Mouse (Mus musculus): ENCODE measurements around the gene Ndrg3. TPM values are rescaled to one million over a fixed set of nuclear protein-coding genes. Genes with fewer than 3 reads are reported as not detected.

Gene Ndrg3
- polyA plus RNA-seq, 1 experiment: 30.0 TPM

GRCm38 (mm10) chr2:156899184-156899583 lies 92.7 kb downstream of the Ndrg3 start:
- DNase-seq (ENCODE audit: low read depth in 1 of 2, low spot score in 2 of 2): no peak
- Histone ChIP-seq H3K4me3 (ENCODE audit: extremely low read depth, insufficient read depth, insufficient read length) (no peak overlapping the region), H3K27me3 (ENCODE audit: control insufficient read depth, insufficient read depth, low read length) (no peaks in the 10 kb centered on the region), H3K27ac (ENCODE audit: insufficient read depth, low read length) (no peak overlapping the region), H3K36me3 (ENCODE audit: control insufficient read depth, insufficient read depth, low read length) (no peaks in the 10 kb centered on the region), H3K4me1 (ENCODE audit: control insufficient read depth, insufficient read depth, insufficient read length) (no peaks in the 10 kb centered on the region)
- TF ChIP-seq CTCF (IDR thresholded peaks at IDR 0.05; ENCODE audit: extremely low read depth, insufficient read depth, insufficient read length, insufficient replicate concordance) (no peak), POLR2A (IDR thresholded peaks at IDR 0.05; ENCODE audit: low read depth, low read length) (no peak)
- WGBS: 87% methylated on average over 4 of the region's 4 CpGs

GRCm38 (mm10) chr2:156898374-156898773 lies 93.5 kb downstream of the Ndrg3 start:
- DNase-seq (ENCODE audit: low read depth in 1 of 2, low spot score in 2 of 2): no peak
- no peaks in the 10 kb centered on the region for H3K4me1 ChIP-seq (ENCODE audit: control insufficient read depth, insufficient read depth, insufficient read length)
- 48% methylated on average over 4 of the region's 4 CpGs for WGBS
- H3K4me3 ChIP-seq (ENCODE audit: extremely low read depth, insufficient read depth, insufficient read length): no peak overlapping the region
- H3K27me3 ChIP-seq (ENCODE audit: control insufficient read depth, insufficient read depth, low read length): no peaks in the 10 kb centered on the region
- H3K36me3 ChIP-seq (ENCODE audit: control insufficient read depth, insufficient read depth, low read length): no peaks in the 10 kb centered on the region
- no peak for TF ChIP-seq POLR2A (IDR thresholded peaks at IDR 0.05; ENCODE audit: low read depth, low read length)
- H3K27ac ChIP-seq (ENCODE audit: insufficient read depth, low read length): no peak overlapping the region

GRCm38 (mm10) chr2:156897034-156897433 lies 94.8 kb downstream of the Ndrg3 start:
- Histone ChIP-seq H3K4me1 (ENCODE audit: control insufficient read depth, insufficient read depth, insufficient read length) (no peaks in the 10 kb centered on the region), H3K4me3 (ENCODE audit: extremely low read depth, insufficient read depth, insufficient read length) (no peak overlapping the region), H3K27me3 (ENCODE audit: control insufficient read depth, insufficient read depth, low read length) (no peaks in the 10 kb centered on the region), H3K36me3 (ENCODE audit: control insufficient read depth, insufficient read depth, low read length) (no peaks in the 10 kb centered on the region), H3K27ac (ENCODE audit: insufficient read depth, low read length) (no peak overlapping the region)
- TF ChIP-seq CTCF (IDR thresholded peaks at IDR 0.05; ENCODE audit: extremely low read depth, insufficient read depth, insufficient read length, insufficient replicate concordance) (no peak), POLR2A (IDR thresholded peaks at IDR 0.05; ENCODE audit: low read depth, low read length) (no peak)
- WGBS: 87% methylated on average over 9 of the region's 9 CpGs
- DNase-seq (ENCODE audit: low read depth in 1 of 2, low spot score in 2 of 2): no peak

- DNase-seq (ENCODE audit: low read depth in 1 of 2, low spot score in 2 of 2): no peak
- TF ChIP-seq POLR2A (IDR thresholded peaks at IDR 0.05; ENCODE audit: low read depth, low read length) (no peak), CTCF (IDR thresholded peaks at IDR 0.05; ENCODE audit: extremely low read depth, insufficient read depth, insufficient read length, insufficient replicate concordance) (no peak)
- no peaks in the 10 kb centered on the region for H3K4me1 ChIP-seq (ENCODE audit: control insufficient read depth, insufficient read depth, insufficient read length)
- WGBS: 65% methylated on average over 9 of the region's 9 CpGs
- no peak overlapping the region for H3K4me3 ChIP-seq (ENCODE audit: extremely low read depth, insufficient read depth, insufficient read length)
- H3K27me3 ChIP-seq (ENCODE audit: control insufficient read depth, insufficient read depth, low read length): no peaks in the 10 kb centered on the region
- H3K36me3 ChIP-seq (ENCODE audit: control insufficient read depth, insufficient read depth, low read length): no peaks in the 10 kb centered on the region
- no peak overlapping the region for H3K27ac ChIP-seq (ENCODE audit: insufficient read depth, low read length)
Observed at GRCm38 (mm10) chr2:156896384-156896914, 95.4 kb downstream of the Ndrg3 start.

GRCm38 (mm10) chr2:156894496-156895265 lies 97.2 kb downstream of the Ndrg3 start:
- WGBS: 81% methylated on average over 15 of the region's 15 CpGs
- Histone ChIP-seq H3K4me3 (ENCODE audit: extremely low read depth, insufficient read depth, insufficient read length) (no peak overlapping the region), H3K36me3 (ENCODE audit: control insufficient read depth, insufficient read depth, low read length) (no peaks in the 10 kb centered on the region), H3K27ac (ENCODE audit: insufficient read depth, low read length) (no peak overlapping the region), H3K27me3 (ENCODE audit: control insufficient read depth, insufficient read depth, low read length) (no peaks in the 10 kb centered on the region), H3K4me1 (ENCODE audit: control insufficient read depth, insufficient read depth, insufficient read length) (no peaks in the 10 kb centered on the region)
- no peak for DNase-seq (ENCODE audit: low read depth in 1 of 2, low spot score in 2 of 2)
- TF ChIP-seq POLR2A (IDR thresholded peaks at IDR 0.05; ENCODE audit: low read depth, low read length) (no peak), CTCF (IDR thresholded peaks at IDR 0.05; ENCODE audit: extremely low read depth, insufficient read depth, insufficient read length, insufficient replicate concordance) (no peak)

GRCm38 (mm10) chr2:156892821-156893220 lies 99.0 kb downstream of the Ndrg3 start:
- Histone ChIP-seq H3K27me3 (ENCODE audit: control insufficient read depth, insufficient read depth, low read length) (no peaks in the 10 kb centered on the region), H3K4me3 (ENCODE audit: extremely low read depth, insufficient read depth, insufficient read length) (no peak overlapping the region), H3K36me3 (ENCODE audit: control insufficient read depth, insufficient read depth, low read length) (no peaks in the 10 kb centered on the region), H3K27ac (ENCODE audit: insufficient read depth, low read length) (no peak overlapping the region), H3K4me1 (ENCODE audit: control insufficient read depth, insufficient read depth, insufficient read length) (no peaks in the 10 kb centered on the region)
- no peak for DNase-seq (ENCODE audit: low read depth in 1 of 2, low spot score in 2 of 2)
- no peak for TF ChIP-seq CTCF (IDR thresholded peaks at IDR 0.05; ENCODE audit: extremely low read depth, insufficient read depth, insufficient read length, insufficient replicate concordance)
- no peak for TF ChIP-seq POLR2A (IDR thresholded peaks at IDR 0.05; ENCODE audit: low read depth, low read length)
- 90% methylated on average over 6 of the region's 6 CpGs for WGBS

GRCm38 (mm10) chr2:156892240-156892639 lies 99.6 kb downstream of the Ndrg3 start:
- no peak for DNase-seq (ENCODE audit: low read depth in 1 of 2, low spot score in 2 of 2)
- no peak for TF ChIP-seq CTCF (IDR thresholded peaks at IDR 0.05; ENCODE audit: extremely low read depth, insufficient read depth, insufficient read length, insufficient replicate concordance)
- no peak for TF ChIP-seq POLR2A (IDR thresholded peaks at IDR 0.05; ENCODE audit: low read depth, low read length)
- Histone ChIP-seq H3K4me1 (ENCODE audit: control insufficient read depth, insufficient read depth, insufficient read length) (no peaks in the 10 kb centered on the region; the same call in 1 of the 2 replicates), H3K4me3 (ENCODE audit: extremely low read depth, insufficient read depth, insufficient read length) (no peak overlapping the region), H3K27ac (ENCODE audit: insufficient read depth, low read length) (no peak overlapping the region), H3K36me3 (ENCODE audit: control insufficient read depth, insufficient read depth, low read length) (no peaks in the 10 kb centered on the region), H3K27me3 (ENCODE audit: control insufficient read depth, insufficient read depth, low read length) (no peaks in the 10 kb centered on the region)
- 68% methylated on average over 3 of the region's 3 CpGs for WGBS
